Mouse (Mus musculus): Measurements from ENCODE around the gene Sort1.

The Sort1 gene

DNA sequence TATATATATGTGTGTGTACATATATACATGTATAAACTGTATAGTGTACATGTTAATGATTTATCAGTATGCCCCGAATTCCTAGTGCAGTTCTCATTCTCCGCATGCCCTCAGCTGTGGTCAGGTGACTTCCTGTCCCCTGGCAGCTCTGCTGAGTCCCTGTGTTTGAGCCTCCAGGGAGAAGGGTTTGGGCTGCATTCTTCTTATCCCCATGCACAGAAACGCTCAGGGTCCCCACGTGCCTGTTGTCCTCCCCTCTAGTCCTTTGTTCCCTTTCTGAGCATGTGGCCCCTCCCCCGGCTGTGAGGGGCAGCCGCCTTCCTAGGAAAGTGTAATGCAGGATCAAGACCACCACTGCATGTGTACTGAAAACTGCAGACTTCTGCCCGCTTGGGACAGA lies 77.0 kb downstream of the Sort1 start:
- no peak for TF ChIP-seq POU5F1 (IDR thresholded peaks at IDR 0.05; ENCODE audit: borderline replicate concordance, low read length)
- no peak for TF ChIP-seq NANOG (IDR thresholded peaks at IDR 0.05; ENCODE audit: borderline replicate concordance, low read length)
- no peak for TF ChIP-seq CTCF (conservative IDR thresholded peaks at IDR 0.05; ENCODE audit: low read length)
- H3K4me1 ChIP-seq (replicated peaks; ENCODE audit: low read depth, low read length): peaks cover 43% of the 10 kb centered on the region
- no peaks in the 10 kb centered on the region for H3K9me3 ChIP-seq (ENCODE audit: low read length)

DNA sequence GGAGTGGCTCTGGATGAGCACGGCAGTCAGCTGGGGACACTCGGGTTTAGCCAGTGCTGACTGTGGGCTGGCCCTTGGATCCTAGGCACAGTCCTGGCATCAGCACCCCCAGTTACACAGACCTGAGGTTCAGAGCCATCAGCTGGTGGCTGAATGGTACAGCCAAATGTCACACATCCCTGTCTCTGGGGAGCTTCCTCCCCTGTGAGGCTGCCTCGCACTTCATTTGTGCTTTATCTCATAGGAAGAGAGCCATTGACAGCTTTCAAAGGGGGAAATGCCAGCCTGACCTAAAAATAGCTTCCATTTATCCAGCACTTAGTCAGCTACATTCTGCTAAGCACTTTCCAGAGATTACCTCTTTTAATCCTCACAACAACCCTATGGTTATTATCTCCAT lies 79.7 kb downstream of the Sort1 start:
- Histone ChIP-seq H3K27me3 (ENCODE audit: insufficient read depth, low read length) (peaks cover 12% of the 10 kb centered on the region), H3K4me1 (replicated peaks; ENCODE audit: low read depth, low read length) (peaks cover 54% of the 10 kb centered on the region), H3K4me3 (replicated peaks; ENCODE audit: low read length) (no peak overlapping the region), H3K36me3 (ENCODE audit: insufficient read depth, low read length) (no peaks in the 10 kb centered on the region), H3K9me3 (ENCODE audit: low read length) (no peaks in the 10 kb centered on the region)
- TF ChIP-seq CTCF (conservative IDR thresholded peaks at IDR 0.05; ENCODE audit: low read length): no peak
- TF ChIP-seq POU5F1 (IDR thresholded peaks at IDR 0.05; ENCODE audit: borderline replicate concordance, low read length): no peak

More for the DNA sequence above, 77.0 kb downstream of the Sort1 start:
- Histone ChIP-seq H3K27me3 (ENCODE audit: insufficient read depth, low read length) (peaks cover 6% of the 10 kb centered on the region; the same call in 1 of the 2 replicates), H3K36me3 (ENCODE audit: insufficient read depth, low read length) (no peaks in the 10 kb centered on the region), H3K4me3 (replicated peaks; ENCODE audit: low read length) (no peak overlapping the region)

DNA sequence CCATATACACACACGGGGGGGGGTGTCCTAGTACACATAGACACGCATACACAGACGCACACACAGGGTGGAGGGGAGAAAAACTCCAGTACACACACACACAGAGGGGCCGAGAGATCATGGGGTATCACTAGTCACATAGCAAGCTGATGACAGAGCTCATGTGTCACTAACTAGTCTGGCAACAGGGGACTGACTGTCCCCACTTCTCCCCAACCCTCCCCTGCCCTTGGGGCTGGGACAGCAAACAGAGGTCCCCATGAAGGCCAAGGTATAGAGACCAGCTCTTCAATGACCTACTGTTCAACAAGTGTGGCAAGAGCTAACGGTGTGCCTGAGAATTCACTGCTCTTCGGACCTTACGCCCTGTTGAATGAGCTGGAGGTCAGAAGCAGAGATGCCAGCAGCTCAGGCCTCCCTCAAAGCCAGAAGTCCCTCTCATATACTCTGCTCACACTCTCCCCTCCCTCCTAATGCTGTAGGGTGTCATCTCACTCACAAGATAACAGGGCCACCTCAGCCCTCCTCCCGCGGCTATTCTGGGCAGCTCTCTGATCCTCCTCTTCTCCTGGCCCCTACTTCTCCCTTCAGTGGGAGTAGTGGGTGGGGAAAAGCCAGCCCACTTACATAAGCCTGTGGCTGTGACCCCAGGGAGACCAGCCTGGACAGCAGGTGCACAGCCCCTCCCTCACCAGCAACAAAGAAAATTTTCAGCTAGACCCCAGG lies 80.6 kb downstream of the Sort1 start, which contains the start of gene Mybphl:
Gene Mybphl, plus strand, starts transcription at position 642 of the 726 bp plus-strand sequence.
- peaks cover 54% of the 10 kb centered on the region for H3K4me1 ChIP-seq (replicated peaks; ENCODE audit: low read depth, low read length)
- no peak for TF ChIP-seq NANOG (IDR thresholded peaks at IDR 0.05; ENCODE audit: borderline replicate concordance, low read length)
- TF ChIP-seq POU5F1 (IDR thresholded peaks at IDR 0.05; ENCODE audit: borderline replicate concordance, low read length): no peak
- no peak for TF ChIP-seq CTCF (conservative IDR thresholded peaks at IDR 0.05; ENCODE audit: low read length)
- no peaks in the 10 kb centered on the region for H3K36me3 ChIP-seq (ENCODE audit: insufficient read depth, low read length)
- H3K9me3 ChIP-seq (ENCODE audit: low read length): no peaks in the 10 kb centered on the region
- no peak within 1 kb of the TSS for H3K4me3 ChIP-seq (replicated peaks; ENCODE audit: low read length)
- H3K27me3 ChIP-seq (ENCODE audit: insufficient read depth, low read length): peaks cover 19% of the 10 kb centered on the region

GRCm38 (mm10) chr3:108367173-108367572 lies 83.3 kb downstream of the Sort1 start:
- H3K36me3 ChIP-seq (ENCODE audit: insufficient read depth, low read length): no peaks in the 10 kb centered on the region
- no peaks in the 10 kb centered on the region for H3K9me3 ChIP-seq (ENCODE audit: low read length)
- peak overlapping the region; percentile 68 for H3K4me3 ChIP-seq (replicated peaks; ENCODE audit: low read length)
- TF ChIP-seq CTCF (conservative IDR thresholded peaks at IDR 0.05; ENCODE audit: low read length): no peak
- TF ChIP-seq POU5F1 (IDR thresholded peaks at IDR 0.05; ENCODE audit: borderline replicate concordance, low read length): no peak
- TF ChIP-seq NANOG (IDR thresholded peaks at IDR 0.05; ENCODE audit: borderline replicate concordance, low read length): no peak
- H3K4me1 ChIP-seq (replicated peaks; ENCODE audit: low read depth, low read length): peaks cover 36% of the 10 kb centered on the region
- peaks cover 24% of the 10 kb centered on the region for H3K27me3 ChIP-seq (ENCODE audit: insufficient read depth, low read length)

DNA sequence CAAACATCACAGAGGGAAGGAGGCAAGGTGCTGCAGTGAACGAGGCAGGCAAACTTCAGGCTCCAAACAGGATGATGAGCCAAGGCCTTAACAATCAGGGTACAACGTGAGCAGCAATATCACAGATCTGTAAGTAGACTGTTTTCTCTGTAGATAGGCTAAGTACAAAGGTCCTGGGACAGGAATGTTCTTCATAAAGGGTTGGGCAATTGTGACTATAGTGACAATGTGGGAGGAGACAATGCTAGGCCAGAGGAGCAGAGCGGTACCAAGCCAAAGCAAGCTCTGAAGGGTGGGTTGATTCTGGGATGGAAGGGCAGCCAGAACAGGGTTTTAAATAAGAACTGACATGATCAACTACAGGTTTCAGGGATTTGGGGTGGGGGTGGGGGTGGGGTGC lies 83.9 kb downstream of the Sort1 start:
- no peak for TF ChIP-seq CTCF (conservative IDR thresholded peaks at IDR 0.05; ENCODE audit: low read length)
- TF ChIP-seq NANOG (IDR thresholded peaks at IDR 0.05; ENCODE audit: borderline replicate concordance, low read length): no peak
- TF ChIP-seq POU5F1 (IDR thresholded peaks at IDR 0.05; ENCODE audit: borderline replicate concordance, low read length): no peak
- no peaks in the 10 kb centered on the region for H3K36me3 ChIP-seq (ENCODE audit: insufficient read depth, low read length)
- H3K9me3 ChIP-seq (ENCODE audit: low read length): no peaks in the 10 kb centered on the region
- H3K27me3 ChIP-seq (ENCODE audit: insufficient read depth, low read length): peaks cover 28% of the 10 kb centered on the region
- peak overlapping the region; percentile 68 for H3K4me3 ChIP-seq (replicated peaks; ENCODE audit: low read length)
- H3K4me1 ChIP-seq (replicated peaks; ENCODE audit: low read depth, low read length): peaks cover 31% of the 10 kb centered on the region

GRCm38 (mm10) chr3:108368721-108369120 lies 84.8 kb downstream of the Sort1 start:
- H3K36me3 ChIP-seq (ENCODE audit: insufficient read depth, low read length): no peaks in the 10 kb centered on the region
- peaks cover 29% of the 10 kb centered on the region for H3K4me1 ChIP-seq (replicated peaks; ENCODE audit: low read depth, low read length)
- H3K9me3 ChIP-seq (ENCODE audit: low read length): no peaks in the 10 kb centered on the region
- peaks cover 35% of the 10 kb centered on the region for H3K27me3 ChIP-seq (ENCODE audit: insufficient read depth, low read length)
- no peak overlapping the region for H3K4me3 ChIP-seq (replicated peaks; ENCODE audit: low read length)
- TF ChIP-seq NANOG (IDR thresholded peaks at IDR 0.05; ENCODE audit: borderline replicate concordance, low read length) (no peak), POU5F1 (IDR thresholded peaks at IDR 0.05; ENCODE audit: borderline replicate concordance, low read length) (no peak), CTCF (conservative IDR thresholded peaks at IDR 0.05; ENCODE audit: low read length) (no peak)

GRCm38 (mm10) chr3:108372274-108372673 lies 88.4 kb downstream of the Sort1 start:
- peaks cover 33% of the 10 kb centered on the region for H3K27me3 ChIP-seq (ENCODE audit: insufficient read depth, low read length)
- H3K4me1 ChIP-seq (replicated peaks; ENCODE audit: low read depth, low read length): peaks cover 8% of the 10 kb centered on the region
- no peaks in the 10 kb centered on the region for H3K9me3 ChIP-seq (ENCODE audit: low read length)
- H3K4me3 ChIP-seq (replicated peaks; ENCODE audit: low read length): no peak overlapping the region
- H3K36me3 ChIP-seq (ENCODE audit: insufficient read depth, low read length): no peaks in the 10 kb centered on the region
- TF ChIP-seq NANOG (IDR thresholded peaks at IDR 0.05; ENCODE audit: borderline replicate concordance, low read length): no peak
- TF ChIP-seq CTCF (conservative IDR thresholded peaks at IDR 0.05; ENCODE audit: low read length): no peak
- TF ChIP-seq POU5F1 (IDR thresholded peaks at IDR 0.05; ENCODE audit: borderline replicate concordance, low read length): no peak

GRCm38 (mm10) chr3:108372691-108373090 lies 88.8 kb downstream of the Sort1 start:
- H3K4me1 ChIP-seq (replicated peaks; ENCODE audit: low read depth, low read length): peaks cover 4% of the 10 kb centered on the region
- peaks cover 32% of the 10 kb centered on the region for H3K27me3 ChIP-seq (ENCODE audit: insufficient read depth, low read length)
- no peaks in the 10 kb centered on the region for H3K9me3 ChIP-seq (ENCODE audit: low read length)
- H3K4me3 ChIP-seq (replicated peaks; ENCODE audit: low read length): no peak overlapping the region
- H3K36me3 ChIP-seq (ENCODE audit: insufficient read depth, low read length): no peaks in the 10 kb centered on the region
- TF ChIP-seq POU5F1 (IDR thresholded peaks at IDR 0.05; ENCODE audit: borderline replicate concordance, low read length): no peak
- no peak for TF ChIP-seq CTCF (conservative IDR thresholded peaks at IDR 0.05; ENCODE audit: low read length)
- no peak for TF ChIP-seq NANOG (IDR thresholded peaks at IDR 0.05; ENCODE audit: borderline replicate concordance, low read length)
